Mouse (Mus musculus) spleen, adult 10 weeks (tissue): ENCODE results near the gene Cphx1. TPM values are rescaled to one million over a fixed set of nuclear protein-coding genes. Genes with fewer than 3 reads are reported as not detected.

Experiments
- polyA plus RNA-seq: library from polyadenylated mRNA; stranded (reverse); fragments of 350-450 nt; fragmentation: Illumina TruSeq; extraction: RNeasy Lipid Tissue Mini Kit (QIAGEN cat#74804); gene quantifications from one replicate; pipeline ENCODE4 v1.2.3, GENCODE M21; 2015; ENCODE audit warnings: low replicate concordance; ENCODE audit not compliant: insufficient read depth

The Cphx1 gene
- polyA plus RNA-seq = not detected

DNA sequence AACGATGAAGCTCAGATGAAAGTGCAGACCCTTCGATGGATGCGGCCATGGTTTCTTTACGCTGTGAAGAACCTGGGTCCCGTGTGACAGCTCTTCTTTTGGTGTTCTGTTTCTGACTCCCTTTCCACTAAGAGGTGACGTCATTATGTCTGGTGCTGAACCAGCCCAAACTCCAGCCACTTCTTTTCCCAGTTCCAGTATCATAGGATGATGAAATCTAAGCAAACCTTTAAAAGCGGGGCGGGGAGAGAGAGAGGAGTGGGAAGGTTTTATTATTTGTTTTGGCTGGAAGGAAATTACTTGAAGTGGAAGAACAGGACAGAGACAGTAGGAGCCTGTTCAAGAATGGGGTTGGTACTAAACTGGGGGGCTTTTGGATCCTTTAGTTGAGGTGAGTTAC is at the start of gene Cphx1:
Gene Cphx1 (plus strand): TSS at position 301 of the 400 bp plus-strand sequence.

DNA sequence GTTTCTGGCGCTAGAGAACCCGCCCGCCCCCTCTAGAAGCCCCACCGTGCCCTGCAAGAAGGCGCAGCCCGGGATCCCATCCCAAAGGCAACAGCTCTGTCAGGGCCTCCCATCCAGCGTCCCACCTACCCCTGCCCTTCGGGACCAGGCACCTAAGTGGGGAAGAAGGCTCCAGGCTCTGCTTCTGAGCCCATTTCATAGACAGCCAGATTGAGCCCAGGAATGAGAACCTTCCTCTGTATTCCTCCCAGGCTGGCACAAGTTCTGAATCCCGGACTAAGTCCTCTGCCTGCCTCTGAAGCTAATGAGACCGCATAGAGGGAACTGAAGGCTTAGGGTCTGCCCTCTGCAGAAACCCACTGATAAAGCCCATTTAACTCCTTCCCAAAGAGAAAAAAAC is 35.1 kb upstream of the Cphx1 start, which contains the start of gene Plac9a:
Gene Plac9a (minus strand): TSS at position 101 of the 400 bp plus-strand sequence.

DNA sequence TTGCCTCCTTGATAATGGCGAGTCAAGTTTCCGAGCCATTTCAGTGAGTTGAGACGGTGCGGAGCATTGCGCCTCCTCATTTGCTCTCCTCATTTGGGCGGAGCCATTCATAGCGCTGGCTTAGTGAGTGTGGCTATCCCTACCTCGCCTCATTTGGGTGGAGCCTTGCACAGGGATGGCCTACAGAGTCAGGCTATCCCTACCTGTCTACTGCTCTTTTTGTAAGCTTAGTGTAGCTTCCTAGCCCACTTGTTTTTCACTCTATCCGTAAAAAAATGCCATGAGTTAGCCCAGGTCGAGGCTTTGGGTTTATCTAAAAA is 10.6 kb upstream of the Cphx1 start, which contains the start of gene Tmem254a:
Gene Tmem254a (minus strand): TSS at position 111 of the 320 bp plus-strand sequence.

DNA sequence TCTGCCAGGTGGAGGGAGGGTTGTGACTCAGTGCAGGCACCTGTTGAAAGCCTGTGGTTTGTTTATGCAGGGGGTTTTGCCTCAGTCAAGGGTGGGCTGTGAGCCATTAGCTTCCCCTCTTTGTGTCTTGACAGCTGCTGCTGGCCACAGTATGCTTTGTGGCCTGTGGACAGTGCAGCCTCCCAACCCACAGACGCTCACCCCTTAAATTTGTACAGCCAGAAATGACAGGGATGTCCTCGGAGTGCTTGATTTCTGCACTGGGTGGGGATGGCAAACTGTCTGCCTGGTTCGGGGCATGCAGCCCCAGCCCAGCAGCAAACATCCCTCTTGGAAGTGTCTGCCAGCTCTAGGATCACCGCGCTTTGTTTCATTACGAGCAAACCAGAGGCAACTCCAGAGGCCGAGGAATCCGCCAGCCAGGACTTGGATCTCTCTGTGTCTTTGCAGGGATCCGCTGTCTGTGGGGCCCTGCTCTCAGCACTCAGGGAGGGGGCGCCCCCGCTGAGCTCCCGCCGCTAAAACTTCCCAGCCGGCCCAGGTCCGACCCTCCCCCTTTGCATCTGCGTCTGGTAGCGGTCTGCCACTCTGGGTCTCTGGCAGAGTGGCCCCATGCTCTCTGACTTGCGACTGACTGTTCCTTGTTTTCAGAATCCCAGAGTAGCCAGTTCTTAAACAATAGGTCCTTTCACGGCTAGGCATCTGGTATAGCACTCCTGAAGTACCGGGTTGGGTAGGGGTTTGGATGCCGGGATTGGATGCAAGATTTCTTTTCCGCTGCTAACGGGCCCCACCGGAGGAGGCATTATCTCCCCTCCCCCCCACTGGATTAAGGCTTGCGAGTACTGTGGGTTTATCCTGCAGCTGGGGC is 40.5 kb downstream of the Cphx1 start, which contains the start of gene Duxbl1:
Gene Duxbl1 (plus strand): TSS at position 207 of the 871 bp plus-strand sequence.

Other genes with a start within 250 kb of the Cphx1 start
- gene Ppif, start 244.2 kb upstream of the Cphx1 start, polyA plus RNA-seq = 22.2 TPM
- gene Zcchc24, start 169.3 kb upstream of the Cphx1 start, polyA plus RNA-seq = 24.2 TPM
- 47.0 TPM for gene Anxa11, start 96.1 kb upstream of the Cphx1 start, polyA plus RNA-seq
- 1.8 TPM for gene Plac9a, start 35.2 kb upstream of the Cphx1 start, polyA plus RNA-seq
- 3.4 TPM for gene Tmem254a, start 10.6 kb upstream of the Cphx1 start, polyA plus RNA-seq
- gene Duxbl1, start 40.3 kb downstream of the Cphx1 start, polyA plus RNA-seq = 0.80 TPM
- gene Gm9780, start 104.4 kb downstream of the Cphx1 start, polyA plus RNA-seq = 9.5 TPM
- gene Tmem254c, start 129.1 kb downstream of the Cphx1 start, polyA plus RNA-seq = 32.6 TPM
- not detected for gene Cphx2, start 143.2 kb downstream of the Cphx1 start, polyA plus RNA-seq
- gene Cphx3, start 144.0 kb downstream of the Cphx1 start, polyA plus RNA-seq = not detected
- 1.1 TPM for gene Duxbl2, start 180.0 kb downstream of the Cphx1 start, polyA plus RNA-seq
- gene Plac9b, start 244.2 kb downstream of the Cphx1 start, polyA plus RNA-seq = 15.1 TPM